Mouse (Mus musculus): ENCODE data around the gene Dlg2.
"Not testable (repeated sequence)": the region's sequence is repeated elsewhere in the genome, so short reads cannot be mapped to it uniquely, and the experiment has no call there.

Dlg2 gene

GRCm38 (mm10) chr7:90825640-90826039 is 349.2 kb downstream of the Dlg2 start:
- in situ Hi-C loops (cut with MboI, MseI), result no loop called here

DNA sequence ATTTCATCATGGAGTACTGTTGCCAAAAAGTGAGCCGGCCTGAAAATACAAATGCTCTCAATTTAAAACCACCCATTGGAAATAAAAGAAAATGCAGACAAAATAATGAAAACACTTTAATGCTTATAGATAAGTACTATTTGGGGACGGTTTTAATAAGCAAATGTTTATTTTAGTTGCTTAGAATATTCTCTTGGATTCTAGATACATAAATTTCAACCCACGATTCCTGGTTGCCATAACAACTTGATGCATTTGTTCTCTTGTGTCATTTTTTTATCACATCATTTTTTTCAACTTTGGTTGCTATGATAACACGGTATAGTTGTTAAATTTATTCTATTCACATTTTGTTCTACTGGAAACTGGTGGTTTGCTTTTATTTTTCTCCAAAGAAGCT is 364.8 kb downstream of the Dlg2 start:
- in situ Hi-C loops (cut with MboI, MseI), result loop anchor here (10.0 kb wide), 1 partner anchor 1034 kb away; no protein-coding TSS in a partner anchor

DNA sequence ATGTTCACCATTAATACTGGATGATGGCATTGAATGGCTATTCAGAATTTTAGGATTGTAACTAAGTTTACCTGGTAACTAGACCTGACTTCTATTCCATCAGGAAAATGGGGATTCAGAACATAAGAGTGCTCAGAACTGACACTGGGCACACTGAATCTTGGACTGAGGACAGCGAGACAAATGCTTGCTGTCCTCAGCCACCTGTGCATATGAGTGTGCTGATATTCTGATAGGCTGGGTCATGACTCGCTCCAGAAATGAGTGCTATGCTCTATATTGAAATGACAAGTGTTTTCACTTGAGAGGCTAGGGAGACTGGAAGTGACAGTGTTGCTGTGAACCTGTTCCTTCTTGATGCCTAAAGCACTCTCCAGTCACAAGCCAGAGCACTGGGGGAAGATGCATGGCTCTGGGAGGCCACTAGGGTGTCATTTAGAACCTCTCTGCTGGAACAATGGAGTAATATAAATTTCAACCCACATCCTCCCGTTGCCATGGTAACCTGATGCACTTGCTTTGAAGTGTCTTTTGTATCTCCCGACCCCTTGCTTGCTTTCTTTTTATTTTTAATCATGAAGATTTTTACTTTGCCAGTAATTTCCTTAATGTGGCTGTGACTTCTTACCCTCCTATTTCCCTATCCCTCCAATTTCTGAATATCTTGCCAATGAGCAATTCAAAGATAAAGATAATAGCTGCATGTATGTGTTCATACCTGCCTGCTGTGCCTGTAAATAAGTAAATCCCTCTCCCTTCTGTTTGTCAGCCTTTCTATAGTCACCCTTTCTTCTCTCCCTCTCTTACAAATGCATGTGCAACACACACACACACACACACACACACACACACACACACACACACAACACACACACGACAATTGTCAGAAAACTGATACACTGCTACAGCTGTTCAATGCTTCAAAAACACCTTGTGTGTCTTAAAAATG is 367.1 kb downstream of the Dlg2 start:
- in situ Hi-C loops (cut with MboI, MseI), result loop anchor here (10.0 kb wide), 1 partner anchor 1031 kb away; no protein-coding TSS in a partner anchor

GRCm38 (mm10) chr7:90876796-90877195 is 400.3 kb downstream of the Dlg2 start:
- in situ Hi-C loops (cut with MboI, MseI), result not testable (repeated sequence)

DNA sequence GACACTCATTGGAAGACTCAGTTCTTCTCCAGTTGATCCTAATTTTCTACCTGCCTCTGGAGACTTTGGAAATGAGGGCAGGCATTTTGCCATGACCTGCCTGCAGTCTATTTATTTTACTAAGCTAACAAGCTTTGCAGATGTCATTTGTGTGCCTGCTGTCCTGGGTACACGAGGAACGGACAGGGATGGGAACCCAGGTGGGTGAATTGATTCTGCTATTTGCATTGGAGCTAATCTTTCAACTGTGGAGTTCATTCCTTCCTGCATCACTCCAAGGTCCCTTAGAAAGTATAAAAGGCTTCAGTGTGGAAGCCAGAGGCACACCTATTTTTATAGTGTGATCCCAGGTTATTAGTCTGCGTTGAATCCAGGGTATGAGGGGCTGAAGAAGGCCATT is 406.3 kb downstream of the Dlg2 start:
- in situ Hi-C loops (cut with MboI, MseI), result no loop called here

GRCm38 (mm10) chr7:90886396-90887006 is 410.0 kb downstream of the Dlg2 start:
- in situ Hi-C loops (cut with MboI, MseI), result no loop called here

DNA sequence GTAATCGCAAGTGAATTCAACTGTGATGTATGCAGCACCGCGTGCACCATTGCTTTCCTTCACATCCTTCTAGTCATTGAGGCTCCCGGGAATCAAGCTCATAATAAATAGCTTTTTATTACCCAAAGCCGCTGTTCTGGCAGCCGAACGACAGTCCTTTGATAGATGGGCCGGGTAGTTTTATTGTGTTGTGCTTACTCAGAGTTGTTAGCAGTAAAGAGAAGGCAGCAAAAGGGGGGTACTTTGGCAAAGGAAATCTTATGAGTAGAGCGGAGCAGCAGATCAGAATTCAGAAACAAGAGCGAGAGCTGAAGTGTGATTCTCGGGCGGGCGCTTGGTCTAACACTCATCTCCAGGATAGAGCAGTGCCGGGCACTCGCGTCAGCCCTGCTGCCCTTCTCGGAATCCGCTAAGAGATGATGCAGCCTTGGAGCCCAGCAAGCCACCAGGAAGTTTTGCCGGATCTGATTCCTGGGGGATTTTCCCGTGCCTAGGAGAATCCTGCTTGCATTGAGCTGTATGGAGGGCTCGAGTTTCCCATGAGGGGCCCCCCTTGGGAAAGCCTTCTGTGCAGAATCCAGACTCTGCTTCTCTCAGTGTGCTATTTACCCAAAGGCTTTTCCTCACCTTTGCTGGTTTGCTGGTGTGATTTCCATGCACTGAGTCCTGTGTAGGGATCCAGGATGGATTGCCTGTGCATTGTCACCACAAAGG is 410.7 kb downstream of the Dlg2 start:
- in situ Hi-C loops (cut with MboI, MseI), result no loop called here

- in situ Hi-C loops (cut with MboI, MseI), result no loop called here
Measured at GRCm38 (mm10) chr7:90927441-90927840, 451.0 kb downstream of the Dlg2 start.

GRCm38 (mm10) chr7:90940726-90941125 is 464.3 kb downstream of the Dlg2 start:
- in situ Hi-C loops (cut with MboI, MseI), result no loop called here

GRCm38 (mm10) chr7:90947073-90947472 is 470.6 kb downstream of the Dlg2 start:
- in situ Hi-C loops (cut with MboI, MseI), result no loop called here

DNA sequence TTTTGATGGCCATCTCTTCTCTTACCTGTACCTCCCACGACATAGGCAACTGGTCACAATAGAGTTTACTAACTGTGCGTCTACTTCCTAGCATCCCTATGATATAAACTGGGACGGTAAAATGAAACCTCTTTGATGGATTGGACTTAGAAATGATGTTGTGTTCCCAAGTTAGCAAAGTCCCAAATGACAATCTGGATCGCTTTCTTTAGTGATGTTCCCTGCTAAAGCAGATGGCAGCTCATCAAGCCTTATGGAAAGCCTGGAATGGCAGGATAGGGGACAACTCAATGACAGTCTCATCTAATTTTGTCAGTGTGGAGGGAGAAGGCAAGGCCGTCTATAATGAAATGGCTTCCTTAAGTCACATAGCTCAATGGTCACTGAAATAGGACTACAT is 472.7 kb downstream of the Dlg2 start:
- in situ Hi-C loops (cut with MboI, MseI), result no loop called here

GRCm38 (mm10) chr7:90977241-90977640 is 500.8 kb downstream of the Dlg2 start:
- in situ Hi-C loops (cut with MboI, MseI), result no loop called here

- in situ Hi-C loops (cut with MboI, MseI), result no loop called here
Measured at GRCm38 (mm10) chr7:90982069-90982468, 505.6 kb downstream of the Dlg2 start.

- in situ Hi-C loops (cut with MboI, MseI), result no loop called here
Measured at GRCm38 (mm10) chr7:91010655-91011054, 534.2 kb downstream of the Dlg2 start.

GRCm38 (mm10) chr7:91044998-91045741 is 568.7 kb downstream of the Dlg2 start:
- in situ Hi-C loops (cut with MboI, MseI), result no loop called here

DNA sequence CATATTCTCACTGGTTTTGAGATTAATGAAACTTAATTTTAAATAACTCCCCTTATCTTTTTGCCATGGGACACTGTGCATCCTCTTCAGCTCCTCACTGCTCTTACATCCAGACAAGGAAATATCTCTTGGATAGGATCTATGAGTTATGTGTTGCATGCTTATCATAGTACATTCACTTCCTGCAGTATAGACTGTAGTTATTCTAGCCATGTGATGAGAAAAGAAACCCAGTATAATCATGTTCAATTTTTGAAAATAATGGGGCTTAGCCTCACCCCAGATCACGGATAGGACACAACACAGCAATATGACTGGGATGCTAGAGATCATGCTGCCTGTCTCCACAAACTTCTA is 569.2 kb downstream of the Dlg2 start:
- in situ Hi-C loops (cut with MboI, MseI), result no loop called here

DNA sequence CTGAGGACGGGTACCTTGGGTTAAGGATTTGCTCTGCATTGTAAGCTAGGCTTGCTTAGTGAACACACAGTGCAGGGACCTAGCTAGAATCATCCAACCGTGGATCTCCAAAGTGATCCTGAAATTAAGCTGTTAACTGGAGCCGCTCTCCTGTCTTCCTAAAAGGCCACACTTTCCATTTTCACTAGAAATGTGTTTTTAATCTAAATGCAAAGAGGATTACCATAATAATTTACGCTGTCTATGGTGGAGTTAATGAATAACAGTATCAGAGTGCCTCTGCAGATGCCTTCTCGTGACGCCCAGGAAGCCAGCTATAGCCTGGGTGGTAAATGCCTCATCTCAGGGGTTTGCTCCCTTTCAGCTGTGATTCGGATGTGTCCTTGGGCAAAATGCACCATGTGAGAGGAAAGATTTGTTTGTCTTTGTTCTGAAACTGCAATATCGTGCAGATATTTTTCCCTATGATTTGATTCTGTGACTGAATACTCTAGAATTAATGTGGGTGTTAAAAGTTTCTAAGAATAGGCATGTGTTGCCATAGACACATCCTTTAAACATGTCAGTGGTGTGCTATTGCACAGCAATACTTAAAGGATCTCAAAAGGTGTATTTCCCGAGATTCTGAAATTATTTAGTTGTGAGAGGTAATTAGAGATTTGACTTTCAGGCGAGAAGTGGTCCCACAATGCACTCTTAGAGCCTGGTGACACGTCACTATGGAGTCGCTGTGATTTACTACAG is 587.0 kb downstream of the Dlg2 start:
- in situ Hi-C loops (cut with MboI, MseI), result no loop called here

DNA sequence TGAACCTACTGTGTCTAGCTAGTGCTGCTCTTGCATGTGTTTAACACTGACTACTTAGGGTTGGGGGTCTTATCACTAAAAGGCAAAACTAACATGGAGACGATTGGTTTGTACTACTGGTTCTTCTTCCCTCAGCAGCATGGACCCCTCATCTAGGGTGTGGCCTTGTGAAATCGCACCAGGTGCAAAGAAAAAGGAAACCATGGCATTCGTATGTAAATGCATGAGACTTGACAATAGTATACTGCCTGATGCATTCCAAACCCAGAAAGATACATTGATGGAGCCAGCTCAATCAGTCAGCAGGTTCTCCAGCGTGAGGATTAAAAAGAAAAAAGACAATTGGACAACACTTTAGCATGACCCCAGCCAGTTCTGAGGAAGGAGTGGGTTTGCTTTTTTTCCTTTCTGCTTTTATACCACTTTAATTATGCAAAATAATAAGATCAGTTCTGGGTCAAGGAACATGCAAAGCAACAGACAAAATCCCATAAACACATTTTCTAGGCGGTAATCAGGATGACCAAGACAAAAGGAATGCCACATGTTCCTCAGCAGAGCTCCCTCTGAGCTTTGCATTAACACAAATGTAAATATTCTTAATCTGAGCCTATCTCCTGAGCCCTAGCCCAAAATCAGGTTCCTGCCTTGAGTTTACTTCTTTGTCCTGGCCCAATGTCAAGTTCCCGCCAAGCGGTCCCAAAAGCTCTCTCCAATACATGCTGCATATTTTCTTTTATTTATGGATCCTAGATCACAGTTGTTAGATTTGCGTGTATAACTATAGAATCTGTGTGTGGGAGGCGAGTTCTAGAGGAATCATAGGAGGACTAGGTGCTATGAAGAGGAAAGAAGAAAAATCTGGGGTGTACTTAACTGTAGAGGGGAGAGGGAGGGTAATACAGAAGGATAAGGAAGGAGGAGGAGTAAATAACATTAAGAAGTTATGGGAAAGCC is 595.6 kb downstream of the Dlg2 start:
- in situ Hi-C loops (cut with MboI, MseI), result no loop called here

GRCm38 (mm10) chr7:91086071-91086470 is 609.6 kb downstream of the Dlg2 start:
- in situ Hi-C loops (cut with MboI, MseI), result no loop called here

All from T-helper 2 cell (primary cell).